Mouse (Mus musculus): ENCODE measurements at regions not wholly inside any gene's neighbourhood (a gene's known extent, or its start where the extent isn't known, plus 50 kb on each side); places are given as distances from the start of the nearest gene placed in this dataset.

GRCm38 (mm10) chr12:99636234-99636633 lies 72.9 kb upstream of the Foxn3 start:
- 0 out of 2 replicates have a peak, but pooled peaks have one; percentile 4 for TF ChIP-seq CTCF (conservative IDR thresholded peaks at IDR 0.05; ENCODE audit: insufficient read depth, insufficient read length, low read depth, low read length)
- TF ChIP-seq POLR2A (IDR thresholded peaks at IDR 0.05; ENCODE audit: low read depth, low read length): no peak

All from kidney, adult 2 months (tissue).